Mouse (Mus musculus): ENCODE data around the gene Arhgap1.

Arhgap1 gene

GRCm38 (mm10) chr2:91701366-91701765 lies 51.7 kb downstream of the Arhgap1 start:
- no peak for DNase-seq

- no peak for DNase-seq
Observed at GRCm38 (mm10) chr2:91705736-91706135, 56.1 kb downstream of the Arhgap1 start.

- no peak for DNase-seq
Observed at GRCm38 (mm10) chr2:91706456-91706855, 56.8 kb downstream of the Arhgap1 start.

GRCm38 (mm10) chr2:91708361-91708760 lies 58.7 kb downstream of the Arhgap1 start:
- DNase-seq: no peak

GRCm38 (mm10) chr2:91710272-91711234 lies 60.9 kb downstream of the Arhgap1 start, which contains the start of the genes Atg13 and Harbi1:
TSS of gene Atg13 (minus strand) at chr2:91710576.
TSS of gene Harbi1 (plus strand) at chr2:91710852.
- peak; percentile 95 to 96 for DNase-seq

GRCm38 (mm10) chr2:91711256-91711925 lies 61.7 kb downstream of the Arhgap1 start:
- DNase-seq: no peak

GRCm38 (mm10) chr2:91714921-91715320 lies 65.3 kb downstream of the Arhgap1 start:
- DNase-seq: no peak

GRCm38 (mm10) chr2:91718276-91718675 lies 68.6 kb downstream of the Arhgap1 start:
- DNase-seq: peak in 1 of 2 experiments; percentile 23

Data from kidney, postnatal 4 days (tissue).